Mouse (Mus musculus) lung, postnatal 0 days (tissue): ENCODE data around the gene C87436.
"Not testable (repeated sequence)": the region's sequence is repeated elsewhere in the genome, so short reads cannot be mapped to it uniquely, and the experiment has no call there.

ENCODE experiments used
- CTCF ChIP-seq: IDR thresholded peaks from 2 replicates; pipeline ENCODE4 v1.5.1; 2016; ENCODE audit warnings: antibody characterized with exemption, mild to moderate bottlenecking
- EP300 ChIP-seq: IDR thresholded peaks from 2 replicates; pipeline ENCODE4 v1.6.1; 2016; ENCODE audit warnings: antibody characterized with exemption, mild to moderate bottlenecking, control low read depth

GRCm38 (mm10) chr6:86490413-86490812, 52.2 kb downstream of the C87436 start:
- not testable (repeated sequence) for TF ChIP-seq CTCF, EP300
